Mouse (Mus musculus) frontal cortex, adult (tissue): Measurements from ENCODE around the gene Scamp3.
A peak's percentile ranks its signal among the peaks of the same experiment; 100 is the strongest.
"Not testable (repeated sequence)": the region's sequence is repeated elsewhere in the genome, so short reads cannot be mapped to it uniquely, and the experiment has no call there.

ENCODE experiments used
- ATAC-seq: cut with Nextera tagmentation; 2 replicates; pipeline ENCODE4 v1.9.2; 2017; ENCODE audit warnings: mild to moderate bottlenecking, moderate library complexity, mixed read lengths; ENCODE audit not compliant: low TSS enrichment

Scamp3 gene

DNA sequence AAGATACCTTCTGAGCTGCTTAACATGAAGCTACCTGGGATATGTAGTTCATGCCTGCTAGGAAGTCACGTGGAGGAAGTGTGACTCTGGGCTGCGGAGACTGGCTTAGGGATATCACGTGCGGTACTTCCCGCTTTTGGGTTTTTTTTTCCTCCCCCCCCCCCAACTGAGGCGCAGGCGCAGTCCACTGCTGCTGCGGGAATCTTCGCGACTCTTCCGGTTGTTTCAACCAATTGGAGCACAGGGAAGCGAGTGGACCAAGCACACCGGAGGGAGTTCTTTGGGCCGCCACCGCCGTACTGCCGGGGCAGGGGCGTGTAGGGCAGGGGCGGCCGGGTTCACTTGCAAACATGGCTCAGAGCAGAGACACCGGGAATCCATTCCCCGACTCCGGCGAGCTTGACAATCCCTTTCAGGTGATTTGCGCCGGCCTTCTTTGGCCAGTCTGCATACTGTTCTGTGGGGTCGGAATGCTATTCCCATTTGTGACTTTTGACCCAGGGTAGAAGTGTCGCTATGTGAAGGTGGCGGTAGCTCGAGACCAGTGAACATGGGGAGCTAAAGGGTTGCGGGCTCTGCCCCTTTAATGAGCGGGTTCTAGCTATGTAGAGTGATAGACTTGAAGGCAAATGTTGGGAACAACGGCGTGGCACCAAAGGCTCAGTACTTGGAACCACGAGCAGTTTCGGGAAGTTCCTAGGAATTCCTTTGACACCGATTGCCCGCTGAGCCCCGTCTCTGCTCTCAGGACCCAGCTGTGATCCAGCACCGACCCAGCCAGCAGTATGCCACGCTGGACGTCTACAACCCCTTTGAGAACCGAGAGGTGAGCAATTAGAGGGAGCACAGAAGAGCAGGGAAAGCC lies at the start of gene Scamp3:
TSS of gene Scamp3 (plus strand) at position 232 of the 865 bp plus-strand sequence.
- peak; percentile 93 for ATAC-seq

GRCm38 (mm10) chr3:89129908-89130307 lies 47.4 kb upstream of the Scamp3 start:
- no peak for ATAC-seq

- ATAC-seq: peak; percentile 92
These were observed 45.5 kb upstream of the Scamp3 start for GRCm38 (mm10) chr3:89131816-89132215.

DNA sequence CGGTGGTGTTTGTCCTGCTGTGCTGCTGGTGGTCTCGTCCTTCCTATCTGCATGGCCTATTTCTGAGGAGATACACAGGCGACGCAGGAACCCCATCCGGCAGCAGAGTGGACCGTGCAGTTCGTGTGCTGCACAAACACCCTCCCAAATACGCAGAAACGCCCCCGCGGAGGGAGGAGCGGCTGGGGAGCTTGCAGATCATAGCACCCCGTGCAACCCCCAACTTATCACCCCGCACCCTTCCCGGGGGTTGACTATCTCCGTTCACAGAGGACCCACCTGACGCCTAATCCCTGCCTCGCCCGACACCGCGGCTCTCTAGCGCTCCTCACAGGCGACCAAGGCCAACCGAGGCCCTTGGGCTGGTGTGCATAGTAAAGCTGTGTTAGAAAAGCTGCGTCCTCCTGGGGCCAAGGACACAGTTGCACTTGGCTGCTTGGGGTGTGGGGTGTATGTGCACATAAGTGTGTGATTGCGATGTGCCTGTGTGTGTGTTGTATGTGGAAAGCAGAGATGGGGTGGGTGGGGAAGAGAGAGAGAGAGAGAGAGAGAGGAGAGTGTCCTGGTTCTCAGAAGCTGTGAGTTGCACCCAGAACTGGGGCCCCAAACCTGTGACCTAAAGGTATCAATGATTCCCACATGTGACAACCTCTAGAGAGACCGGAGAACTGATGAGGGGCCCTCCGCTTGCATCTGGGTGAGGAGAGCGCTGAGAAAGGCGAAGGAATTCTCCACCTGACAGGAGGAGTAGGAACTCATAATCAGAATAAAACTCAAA lies 44.8 kb upstream of the Scamp3 start:
- peak; percentile 60 for ATAC-seq

DNA sequence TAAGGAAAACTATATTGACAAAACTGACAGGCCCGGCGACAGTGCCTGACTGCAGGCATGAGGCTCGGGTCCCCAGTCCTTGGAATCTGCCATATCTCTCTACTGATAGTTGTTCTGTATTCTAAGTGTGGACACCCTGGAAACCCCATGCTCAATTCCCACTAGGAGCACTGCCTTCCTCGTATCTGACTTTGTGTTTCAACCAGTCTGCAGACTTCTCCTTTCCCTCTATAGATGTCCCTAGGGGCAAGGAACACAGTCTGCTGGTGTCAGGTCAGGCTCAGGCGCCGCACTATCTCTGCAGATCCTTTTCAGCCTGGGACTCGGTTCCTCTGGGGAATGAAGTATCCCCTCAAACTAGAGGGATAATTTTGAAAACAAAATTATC lies 44.2 kb upstream of the Scamp3 start:
- ATAC-seq: no peak

DNA sequence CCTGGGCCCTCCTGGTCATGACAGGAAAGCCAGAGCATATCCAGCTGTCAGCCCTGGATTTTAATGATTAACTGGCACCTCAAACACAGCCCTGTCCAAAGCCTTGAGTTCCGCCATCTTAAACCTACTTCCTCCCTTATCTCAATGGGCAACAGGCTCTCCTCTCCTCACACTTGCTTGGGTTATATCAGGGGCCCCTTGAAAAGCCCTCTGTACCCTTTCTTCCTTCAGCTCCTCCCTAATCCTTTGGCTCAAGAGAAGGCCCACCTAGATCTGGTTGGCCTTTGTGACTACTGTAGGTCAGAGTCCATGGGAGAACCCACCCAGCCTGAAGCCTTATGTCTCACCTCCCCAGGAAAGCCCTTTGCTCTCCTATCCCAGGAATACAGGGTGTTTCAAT lies 43.5 kb upstream of the Scamp3 start:
- no peak for ATAC-seq

DNA sequence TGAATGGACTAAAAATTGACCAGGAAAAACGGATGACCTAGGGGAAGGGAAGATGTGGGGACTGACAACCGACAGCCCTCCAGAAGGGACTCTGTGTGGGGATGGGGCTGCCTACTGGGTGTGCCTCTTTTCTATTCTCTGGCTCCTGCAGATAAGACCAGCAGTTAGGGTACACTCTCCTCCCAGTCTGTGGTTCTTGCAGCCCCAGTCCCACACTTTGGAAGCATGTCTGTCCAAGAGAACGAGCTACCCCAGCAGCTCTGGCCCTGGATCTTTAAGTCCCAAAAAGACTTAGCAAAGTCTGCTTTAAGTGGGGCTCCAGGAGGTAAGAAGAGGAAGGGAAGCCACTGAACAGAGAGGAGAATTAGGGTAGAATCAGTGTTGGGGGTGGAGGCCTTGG lies 41.3 kb upstream of the Scamp3 start, which contains the start of gene Pklr:
TSS of gene Pklr (plus strand) at position 185 of the 400 bp plus-strand sequence.
- no peak for ATAC-seq

GRCm38 (mm10) chr3:89136365-89136764 lies 40.9 kb upstream of the Scamp3 start:
- ATAC-seq: no peak

DNA sequence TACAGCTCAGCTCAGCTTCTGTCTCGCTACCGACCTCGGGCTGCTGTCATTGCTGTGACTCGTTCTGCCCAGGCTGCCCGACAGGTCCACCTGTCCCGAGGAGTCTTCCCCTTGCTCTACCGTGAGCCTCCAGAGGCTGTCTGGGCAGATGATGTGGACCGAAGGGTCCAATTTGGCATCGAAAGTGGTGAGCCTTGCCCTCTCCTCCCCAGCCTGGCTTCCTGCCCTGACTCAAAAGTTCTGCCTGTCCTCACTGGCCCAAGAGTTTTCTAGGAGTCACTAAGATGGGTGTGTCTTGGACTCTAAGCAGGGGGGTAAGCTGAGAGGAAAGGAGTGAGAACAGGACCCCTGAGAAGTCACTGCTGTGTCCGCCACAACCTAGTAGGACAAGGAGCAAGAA lies 32.5 kb upstream of the Scamp3 start:
- no peak for ATAC-seq

DNA sequence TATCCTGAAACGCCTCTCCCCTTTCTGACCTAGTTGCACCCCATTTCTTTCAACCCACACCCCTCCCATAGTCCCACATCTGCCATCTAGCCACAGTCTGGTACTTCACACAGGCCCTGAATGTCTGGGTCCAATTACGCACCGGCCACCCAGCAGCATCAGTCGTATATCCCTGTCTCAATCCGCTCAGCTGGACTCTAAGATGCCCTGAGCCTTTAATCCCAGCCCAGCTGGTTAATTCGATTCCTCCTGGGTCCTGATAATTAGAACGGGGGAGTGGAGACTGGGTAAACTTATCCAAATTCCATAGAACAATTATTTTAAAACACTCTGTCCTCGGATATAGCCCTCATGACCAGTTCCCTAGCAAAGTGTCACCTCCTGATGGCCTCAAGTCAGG lies 31.7 kb upstream of the Scamp3 start:
- no peak for ATAC-seq

GRCm38 (mm10) chr3:89147101-89147978 lies 29.9 kb upstream of the Scamp3 start:
- ATAC-seq: no peak

GRCm38 (mm10) chr3:89147979-89148311 lies 29.3 kb upstream of the Scamp3 start:
- ATAC-seq: no peak

GRCm38 (mm10) chr3:89148567-89148966 lies 28.7 kb upstream of the Scamp3 start:
- ATAC-seq: no peak

DNA sequence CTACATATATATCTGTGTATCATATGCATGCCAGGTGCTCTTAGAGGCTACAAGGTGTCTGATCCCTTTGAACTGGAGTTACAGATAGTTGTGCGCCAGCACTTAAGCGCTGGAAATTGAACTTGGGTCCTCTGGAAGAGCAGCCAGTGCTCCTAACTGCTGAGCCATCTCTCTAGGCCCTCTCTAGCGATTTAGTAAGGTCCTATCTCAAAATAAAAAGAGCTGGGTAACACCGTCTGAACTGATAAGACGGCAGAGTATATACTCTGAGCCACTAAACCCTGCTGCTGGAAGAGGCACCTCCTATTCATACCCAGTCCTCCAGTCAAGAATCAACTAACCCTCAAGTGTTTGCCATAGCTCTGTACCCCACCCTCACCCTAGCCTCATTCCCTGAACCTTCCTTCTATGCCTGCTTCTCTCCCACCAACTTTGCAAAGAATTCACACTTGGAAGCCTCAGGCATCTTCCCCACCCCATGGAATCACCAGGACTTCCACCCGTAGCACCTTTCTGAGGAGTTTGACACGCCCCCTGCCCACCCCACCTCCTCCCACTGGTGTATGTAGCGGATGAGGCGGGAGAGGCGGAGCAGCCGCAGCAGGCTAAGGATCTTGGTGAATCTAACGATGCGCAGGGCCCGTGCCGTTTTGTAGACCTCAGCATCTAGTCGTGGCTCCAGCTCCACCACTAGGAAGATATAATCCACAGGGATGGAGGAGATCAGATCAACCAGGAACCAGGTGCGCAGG lies 25.0 kb upstream of the Scamp3 start:
- ATAC-seq: no peak

GRCm38 (mm10) chr3:89156951-89157350 lies 20.3 kb upstream of the Scamp3 start:
- no peak for ATAC-seq

GRCm38 (mm10) chr3:89158651-89159050 lies 18.6 kb upstream of the Scamp3 start:
- peak; percentile 75; the same call in 1 of the 2 replicates for ATAC-seq

GRCm38 (mm10) chr3:89159211-89159610 lies 18.1 kb upstream of the Scamp3 start:
- ATAC-seq: peak; percentile 38; the same call in 1 of the 2 replicates

DNA sequence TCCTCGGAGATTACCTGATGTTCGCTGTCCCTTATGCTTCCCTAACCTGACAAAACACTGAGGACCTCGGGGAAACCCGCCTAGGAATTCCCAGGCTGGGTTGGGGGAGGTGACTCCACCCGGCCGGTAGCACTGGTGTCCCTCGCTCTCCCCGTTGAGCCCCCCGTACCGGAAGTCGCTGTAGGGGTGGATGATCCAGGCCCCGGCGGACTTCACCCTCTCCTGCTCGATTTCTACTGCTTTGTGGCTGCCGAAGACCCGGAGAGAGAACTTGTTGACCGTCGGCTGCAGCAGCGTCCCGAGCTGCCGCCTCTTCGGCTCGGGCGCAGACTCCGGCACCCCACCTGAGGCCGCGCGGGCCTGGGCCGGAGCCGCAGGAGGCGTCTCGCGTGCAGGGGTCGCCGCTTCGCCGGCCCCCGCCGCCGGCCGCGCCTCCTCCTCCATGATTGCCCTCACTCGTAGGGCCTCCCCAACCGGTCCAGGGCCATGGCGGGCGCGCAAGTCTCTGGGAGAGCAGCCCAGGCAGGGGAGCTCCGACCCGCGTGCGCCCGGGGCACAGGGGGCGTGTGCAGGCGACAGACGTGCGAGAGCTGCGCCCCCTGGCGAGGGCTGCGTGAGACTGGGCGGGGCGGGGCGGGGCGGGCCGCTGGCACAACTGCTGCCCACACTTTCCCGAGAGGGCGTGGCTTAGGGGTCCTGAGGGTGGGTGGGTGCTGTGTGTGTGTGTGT lies 17.5 kb upstream of the Scamp3 start, which contains the start of gene Hcn3:
TSS of gene Hcn3 (minus strand) at position 581 of the 729 bp plus-strand sequence.
- peak; percentile 12; the same call in 1 of the 2 replicates for ATAC-seq

- not testable (repeated sequence) for ATAC-seq
These were observed 16.1 kb upstream of the Scamp3 start for GRCm38 (mm10) chr3:89161207-89161606.

DNA sequence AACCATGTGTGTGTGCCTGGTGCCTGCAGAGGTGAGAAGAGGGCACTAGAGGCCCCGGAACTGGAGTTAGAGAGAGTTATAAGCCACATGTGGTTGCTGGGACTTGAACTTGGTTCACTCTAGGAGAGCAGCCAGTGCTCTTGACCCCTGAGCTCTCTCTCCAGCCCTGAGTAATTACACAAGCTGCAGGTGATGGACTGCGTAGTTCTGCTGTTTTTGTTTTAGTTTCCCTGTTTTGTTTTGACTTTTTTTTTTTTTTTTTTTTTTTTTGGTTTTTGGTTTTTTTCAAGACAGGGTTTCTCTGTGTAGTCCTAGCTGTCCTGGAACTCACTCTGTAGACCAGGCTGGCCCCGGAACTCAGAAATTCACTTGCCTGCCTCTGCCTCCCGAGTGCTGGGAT lies 15.5 kb upstream of the Scamp3 start:
- ATAC-seq: no peak
